Mouse (Mus musculus): ENCODE measurements around the gene Gm30083.

The Gm30083 gene

GRCm38 (mm10) chr14:34015063-34015462 lies at the start of gene Gm30083:
TSS of gene Gm30083 (minus strand) at chr14:34015182.
- DNase-seq (ENCODE audit: low spot score in 2 of 2), result no peak

GRCm38 (mm10) chr14:34052516-34052915 lies 37.5 kb upstream of the Gm30083 start, which contains the start of gene Antxrl:
TSS of gene Antxrl (plus strand) at chr14:34052707.
- no peak for DNase-seq (ENCODE audit: low spot score in 2 of 2)

GRCm38 (mm10) chr14:34050101-34050779 lies 35.3 kb upstream of the Gm30083 start:
- no peak for DNase-seq (ENCODE audit: low spot score in 2 of 2)

GRCm38 (mm10) chr14:34043341-34043740 lies 28.4 kb upstream of the Gm30083 start:
- no peak for DNase-seq (ENCODE audit: low spot score in 2 of 2)

DNA sequence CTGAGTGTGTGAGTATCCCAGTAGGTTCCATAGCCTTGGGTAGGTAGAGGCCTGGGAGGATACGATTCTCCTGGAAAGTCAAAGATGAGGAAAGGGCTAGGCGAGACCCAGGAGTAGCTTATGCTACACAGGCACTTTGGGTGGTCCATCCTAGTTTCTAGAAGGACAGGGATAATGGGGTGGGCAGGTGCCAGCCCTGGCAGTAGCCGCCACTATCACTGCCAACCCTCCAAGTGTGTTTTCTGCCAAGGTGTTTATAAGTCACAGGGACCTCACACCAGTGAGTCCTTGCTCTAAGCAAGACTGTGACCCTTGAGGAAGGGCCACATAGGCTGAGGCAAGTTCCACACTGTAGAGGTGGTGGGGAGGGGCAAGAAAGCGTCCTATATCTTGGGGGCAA lies 26.3 kb upstream of the Gm30083 start:
- no peak for DNase-seq (ENCODE audit: low spot score in 2 of 2)

DNA sequence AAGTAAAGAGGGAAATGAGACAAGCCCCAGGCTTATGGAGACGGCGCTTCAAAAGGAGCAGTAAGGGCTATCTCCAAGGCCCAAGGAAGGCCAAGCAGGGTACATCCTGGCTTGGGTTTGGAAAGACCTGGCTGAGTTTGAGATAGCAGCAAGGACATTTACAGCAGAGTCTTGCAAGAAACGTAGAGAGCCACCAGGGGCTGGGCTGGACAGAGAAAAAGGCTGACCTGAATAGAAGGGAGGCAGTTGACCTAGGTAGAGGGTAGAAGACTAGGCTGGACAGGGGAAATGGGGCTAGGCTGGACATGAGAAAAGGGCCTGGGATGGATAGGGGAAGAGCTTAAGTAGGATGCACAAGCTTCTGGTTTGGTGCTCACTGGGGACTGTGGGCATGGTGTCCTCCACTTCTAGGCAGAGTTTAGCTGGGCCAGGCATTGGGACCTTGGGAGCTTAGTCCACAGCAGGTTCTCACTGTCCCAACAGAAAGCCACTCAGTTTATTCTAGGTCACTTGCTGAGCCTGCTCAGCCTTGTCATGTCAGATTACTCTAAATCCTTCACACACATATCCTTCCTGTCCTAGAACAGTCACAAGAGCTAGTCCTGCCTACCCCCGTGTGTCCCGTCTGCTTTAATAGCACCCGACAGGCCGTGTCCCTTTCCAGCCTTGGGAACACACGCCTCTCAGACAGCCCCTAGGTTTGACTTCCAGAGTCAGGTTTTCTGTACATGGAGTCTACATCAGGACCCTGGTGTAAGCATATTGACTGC lies 19.0 kb upstream of the Gm30083 start:
- DNase-seq (ENCODE audit: low spot score in 2 of 2), result no peak

DNA sequence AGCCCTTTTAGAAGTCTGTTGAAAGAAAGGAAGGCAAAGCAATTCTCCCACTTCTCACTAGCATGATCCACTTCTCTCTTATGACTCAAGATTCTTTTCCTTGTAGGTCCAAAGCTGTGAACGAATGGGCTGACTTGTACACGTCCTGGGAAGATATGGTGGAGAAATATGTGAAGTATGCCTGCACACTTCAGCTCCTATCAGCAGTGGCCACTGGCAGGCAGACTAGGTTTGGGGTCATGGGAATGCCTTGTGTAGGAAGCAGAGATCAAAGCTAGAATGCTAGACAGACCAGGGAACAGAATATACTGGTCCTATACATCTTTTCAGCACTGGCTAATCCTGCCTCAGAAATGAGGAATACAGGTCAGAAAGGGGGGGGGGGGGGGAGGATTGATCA lies 11.7 kb upstream of the Gm30083 start:
- DNase-seq (ENCODE audit: low spot score in 2 of 2), result no peak

DNA sequence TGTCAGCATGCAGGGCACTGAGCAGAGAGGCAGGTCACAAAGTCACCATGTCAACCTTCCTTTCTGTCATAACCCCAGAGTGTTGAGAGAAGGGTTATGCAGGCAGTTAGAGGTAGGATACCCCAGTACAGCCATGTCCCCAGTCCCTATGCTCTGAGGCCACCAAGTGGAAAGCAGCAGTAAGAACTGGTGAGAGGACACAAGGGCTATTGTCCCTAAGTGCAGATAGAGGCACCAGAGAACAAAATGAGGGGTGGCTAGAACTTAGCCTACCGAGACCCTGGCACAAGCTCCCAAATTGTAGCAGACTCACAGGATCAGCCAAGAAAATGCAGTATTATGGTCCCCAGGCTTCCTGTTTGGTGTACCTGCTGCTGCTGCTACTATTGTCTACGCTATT lies 2.0 kb upstream of the Gm30083 start:
- DNase-seq (ENCODE audit: low spot score in 2 of 2), result no peak

DNA sequence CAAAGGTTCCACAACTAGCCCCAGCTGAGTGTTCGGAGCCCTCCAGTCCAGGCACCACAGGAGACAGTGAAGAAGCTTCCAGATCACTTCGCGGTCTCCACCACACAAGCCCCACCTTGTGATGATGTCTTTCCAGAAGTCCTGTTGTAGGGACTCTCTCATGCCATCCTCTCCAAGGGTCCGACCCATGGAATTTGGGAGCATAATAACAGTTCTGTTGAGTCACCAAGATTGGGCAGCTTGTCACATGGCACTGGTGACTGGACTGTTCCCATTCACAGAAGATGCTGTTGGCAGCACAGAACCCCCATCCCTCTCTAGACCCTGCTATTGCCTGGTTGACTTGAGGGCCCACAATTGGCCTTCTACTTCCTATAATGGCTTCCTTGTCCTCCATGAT lies 1.4 kb upstream of the Gm30083 start, which contains the start of gene Gm5460:
TSS of gene Gm5460 (plus strand) at position 378 of the 400 bp plus-strand sequence.
- no peak for DNase-seq (ENCODE audit: low spot score in 2 of 2)

- DNase-seq (ENCODE audit: low spot score in 2 of 2), result no peak
Observed at GRCm38 (mm10) chr14:34002358-34002757, 12.6 kb downstream of the Gm30083 start.

- no peak for DNase-seq (ENCODE audit: low spot score in 2 of 2)
Observed at GRCm38 (mm10) chr14:34001445-34001844, 13.5 kb downstream of the Gm30083 start.

DNA sequence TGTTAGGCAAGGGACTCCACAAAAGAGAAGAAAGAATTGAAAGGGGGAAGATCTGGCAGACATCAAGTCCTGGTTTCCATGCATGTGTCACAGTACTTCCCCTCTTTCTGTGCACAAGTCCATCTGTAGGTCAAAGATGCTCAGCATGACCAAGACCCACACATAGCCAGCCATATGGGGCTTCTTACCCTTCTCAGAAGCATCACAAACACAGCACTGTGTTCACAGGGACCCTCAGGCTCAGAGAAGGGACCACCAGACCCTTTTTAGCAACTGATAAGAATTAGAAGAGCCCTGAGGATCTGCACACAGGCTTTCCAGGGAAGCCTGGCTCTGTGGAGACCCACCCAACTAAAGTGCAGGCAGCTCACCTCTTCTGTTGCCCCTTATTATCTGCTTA lies 14.9 kb downstream of the Gm30083 start:
- no peak for DNase-seq (ENCODE audit: low spot score in 2 of 2)

GRCm38 (mm10) chr14:33997427-33997826 lies 17.6 kb downstream of the Gm30083 start:
- no peak for DNase-seq (ENCODE audit: low spot score in 2 of 2)

- no peak for DNase-seq (ENCODE audit: low spot score in 2 of 2)
Observed at GRCm38 (mm10) chr14:33993521-33994289, 21.3 kb downstream of the Gm30083 start.

- DNase-seq (ENCODE audit: low spot score in 2 of 2), result no peak
Observed at GRCm38 (mm10) chr14:33993051-33993450, 21.9 kb downstream of the Gm30083 start.

DNA sequence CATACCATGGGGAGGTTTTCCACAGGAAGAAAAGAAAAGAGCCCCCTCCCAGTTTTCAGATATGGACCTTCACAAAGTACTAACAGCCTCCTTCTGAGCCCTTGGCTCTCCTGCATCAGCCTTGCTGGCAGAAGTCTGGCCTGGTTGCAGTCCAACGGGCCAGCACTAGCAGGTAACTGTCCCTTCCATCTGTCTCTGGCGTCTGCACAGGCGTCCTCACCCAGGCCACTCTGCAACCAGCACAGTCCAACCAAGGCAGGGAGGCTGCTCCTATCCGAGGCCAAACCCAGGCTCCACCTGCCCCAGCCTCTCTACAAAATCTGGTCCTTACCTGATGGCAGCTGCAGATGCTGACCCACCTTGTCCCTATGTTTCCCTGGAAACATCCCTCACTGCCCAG lies 23.0 kb downstream of the Gm30083 start:
- no peak for DNase-seq (ENCODE audit: low spot score in 2 of 2)

DNA sequence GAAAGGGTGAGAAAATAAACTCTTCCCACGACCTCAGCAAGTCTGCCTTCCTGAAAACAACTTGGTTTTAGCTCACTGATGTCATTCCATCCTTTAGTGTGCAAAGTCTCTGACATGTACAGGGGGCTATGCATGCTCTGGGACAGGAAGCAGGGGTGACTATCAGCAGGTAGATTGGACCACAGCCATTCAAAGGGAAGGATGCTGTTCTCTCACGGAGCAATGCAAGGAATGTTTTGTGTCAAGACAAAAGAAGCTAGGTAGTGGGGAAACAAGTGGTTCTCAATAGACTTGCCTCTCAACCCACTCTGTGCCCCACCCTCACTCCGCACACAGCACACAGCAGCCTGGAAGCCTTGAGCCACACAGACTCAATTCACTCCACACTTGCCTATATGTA lies 25.8 kb downstream of the Gm30083 start:
- DNase-seq (ENCODE audit: low spot score in 2 of 2), result no peak

DNA sequence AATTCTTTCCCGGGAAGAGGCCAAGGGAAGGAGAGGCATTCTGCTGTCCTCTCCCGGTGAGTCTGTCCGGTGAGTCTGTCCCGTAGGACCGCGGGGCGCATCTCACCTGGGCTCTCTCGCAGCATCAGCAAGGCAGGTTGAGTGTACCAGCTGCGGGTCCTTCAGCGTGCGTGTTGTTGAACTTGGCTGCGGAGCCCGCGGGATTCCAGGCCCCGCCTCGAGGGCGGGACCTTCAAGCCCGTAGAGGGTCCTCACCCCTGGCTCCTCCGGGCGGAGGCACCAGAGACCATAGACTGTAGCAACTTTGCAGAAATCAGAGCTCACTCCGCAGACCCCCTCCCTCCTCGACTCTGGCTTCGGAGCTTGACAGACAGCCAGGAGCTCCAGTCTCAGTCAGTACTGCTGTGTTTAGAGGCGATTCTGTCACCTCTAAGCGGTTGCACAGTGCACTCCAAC lies 36.4 kb downstream of the Gm30083 start, which contains the start of gene Zfp488:
TSS of gene Zfp488 (minus strand) at position 161 of the 456 bp plus-strand sequence.
- DNase-seq (ENCODE audit: low spot score in 2 of 2), result no peak

DNA sequence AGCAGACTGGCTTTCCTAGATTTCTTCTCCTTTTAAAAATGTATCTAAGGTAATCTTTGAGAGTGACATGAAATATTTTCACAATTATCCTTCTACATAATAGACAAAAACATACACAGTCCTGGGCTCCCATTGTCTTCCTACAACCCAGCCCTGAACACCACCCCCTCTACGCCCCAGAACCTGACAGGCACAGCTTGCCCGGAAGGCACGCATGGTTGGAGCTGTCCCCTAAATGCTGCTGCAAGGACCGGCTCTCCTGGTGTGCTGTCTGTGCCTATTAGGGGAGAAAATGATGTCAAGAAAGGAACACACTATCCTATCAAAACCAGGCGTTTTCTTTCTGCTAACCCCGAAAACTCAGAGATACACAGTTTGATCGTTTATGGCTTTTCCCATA lies 37.2 kb downstream of the Gm30083 start:
- no peak for DNase-seq (ENCODE audit: low spot score in 2 of 2)

- no peak for DNase-seq (ENCODE audit: low spot score in 2 of 2)
Observed at GRCm38 (mm10) chr14:33974752-33975151, 40.2 kb downstream of the Gm30083 start.

DNA sequence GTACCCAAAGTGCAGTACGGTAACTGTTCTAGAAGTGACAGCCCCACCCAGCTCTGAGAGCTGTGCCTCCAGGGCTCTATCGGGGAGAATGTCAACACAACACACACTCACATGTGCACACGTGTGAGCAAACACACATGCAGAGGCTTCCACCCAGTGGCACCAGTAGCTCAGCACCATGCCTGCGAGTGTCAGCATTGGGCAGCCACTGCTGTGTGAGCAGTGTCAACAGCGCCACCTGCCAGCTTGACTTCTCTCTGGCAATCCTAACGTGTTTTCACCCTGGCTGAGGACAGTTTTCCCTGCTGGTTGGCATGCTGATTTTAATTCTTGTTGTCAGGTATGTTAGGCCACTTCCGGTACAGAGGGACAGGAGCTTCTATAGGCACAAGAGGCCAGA lies 42.3 kb downstream of the Gm30083 start:
- DNase-seq (ENCODE audit: low spot score in 2 of 2), result no peak

GRCm38 (mm10) chr14:33965675-33966074 lies 49.3 kb downstream of the Gm30083 start:
- no peak for DNase-seq (ENCODE audit: low spot score in 2 of 2)
